ENCODE assay signal across 1 mouse cellular context in genomic region chr11:5691775-5692174, GRCm38 (mm10).
TF ChIP-seq lines count a peak whose summit lies in the region.

No protein-coding gene starts in this region.

TF ChIP-seq in CH12.LX, 34 proteins besides CTCF, POLR2A, EP300 and RAD21 (continued from another document):
- TF ChIP-seq MAZ (IDR thresholded peaks at IDR 0.05; ENCODE audit: low read depth, low read length) = no peak
TF ChIP-seq in CH12.LX: peak in this region for 3.
